Mouse (Mus musculus) limb, embryonic 12.5 days (tissue): ENCODE measurements at regions not wholly inside any gene's neighbourhood (a gene's known extent, or its start where the extent isn't known, plus 50 kb on each side); places are given as distances from the start of the nearest gene placed in this dataset.

ENCODE experiments used
- ATAC-seq: fragments of 200-750 bp; cut with Nextera tagmentation; 2 replicates; pipeline ENCODE4 v1.8.0; 2017; ENCODE audit warnings: low read depth, moderate TSS enrichment; ENCODE audit not compliant: insufficient number of reproducible peaks, insufficient read depth, low FRiP score, low TSS enrichment
- H3K27ac ChIP-seq: fragments of 300-500 bp; sonication (generic); 2 replicates; pipeline ENCODE4 v1.5.1; 2016; ENCODE audit warnings: mild to moderate bottlenecking, moderate library complexity
- H3K27me3 ChIP-seq: fragments of 300-500 bp; sonication (generic); 2 replicates; pipeline ENCODE4 v1.6.1; 2016; ENCODE audit warnings: mild to moderate bottlenecking, moderate library complexity
- H3K36me3 ChIP-seq: fragments of 300-500 bp; sonication (generic); 2 replicates; pipeline ENCODE4 v1.6.1; 2016; ENCODE audit warnings: mild to moderate bottlenecking, moderate library complexity
- H3K4me1 ChIP-seq: fragments of 300-500 bp; sonication (generic); replicated peaks from 2 replicates; pipeline ENCODE4 v1.6.1; 2016
- H3K4me2 ChIP-seq: fragments of 300-500 bp; sonication (generic); 2 replicates; pipeline ENCODE4 v1.6.1; 2016; ENCODE audit warnings: mild to moderate bottlenecking, moderate library complexity
- H3K4me3 ChIP-seq: fragments of 300-500 bp; sonication (generic); replicated peaks from 2 replicates; pipeline ENCODE4 v1.5.1; 2016; ENCODE audit warnings: mild to moderate bottlenecking
- H3K9ac ChIP-seq: fragments of 300-500 bp; sonication (generic); replicated peaks from 2 replicates; pipeline ENCODE4 v1.6.1; 2016; ENCODE audit warnings: mild to moderate bottlenecking, moderate library complexity
- H3K9me3 ChIP-seq: fragments of 300-500 bp; sonication (generic); 2 replicates; pipeline ENCODE4 v1.6.1; 2016; ENCODE audit warnings: mild to moderate bottlenecking, moderate library complexity
- WGBS: fragments of 180-500 bp; shearing (Covaris S2); methylation state at CpG from one replicate; pipeline ENCODE4 v1.1.7; 2016; 5-methylcytosine and 5-hydroxymethylcytosine counted together

DNA sequence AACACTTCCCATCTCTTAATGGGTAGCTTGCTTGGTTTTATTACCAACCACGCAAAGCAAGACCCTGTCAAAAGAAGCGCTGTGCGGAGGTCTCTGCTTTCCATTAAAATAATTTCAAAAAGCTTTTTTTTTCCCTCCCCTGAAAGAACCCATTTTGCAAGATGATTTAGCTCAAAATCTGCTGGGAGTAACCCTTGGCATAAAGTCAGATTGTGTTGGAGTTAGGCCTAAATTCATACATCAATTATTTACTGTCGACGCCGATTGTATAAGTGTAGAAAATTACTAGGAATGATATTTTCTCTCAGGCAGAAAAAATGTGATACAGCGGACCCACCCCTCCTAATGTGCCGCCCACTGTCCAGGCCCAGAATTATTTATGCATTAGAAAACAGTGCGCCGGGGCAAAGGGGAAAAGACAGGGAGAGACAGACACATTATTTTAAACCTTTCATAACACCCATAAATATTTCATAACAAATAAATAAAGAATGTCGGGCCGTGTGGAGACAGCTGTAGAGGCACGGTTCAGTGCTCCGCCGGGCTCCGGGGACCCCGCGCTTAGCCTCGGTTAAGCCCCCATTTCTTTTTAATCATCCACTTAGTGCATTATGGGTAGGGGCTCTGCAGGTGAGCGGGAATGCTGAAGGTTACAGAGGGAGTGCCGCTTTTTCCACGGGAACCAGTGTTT, 251.3 kb upstream of the Irx4 start:
- Histone ChIP-seq H3K9me3 (no peaks in the 10 kb centered on the region), H3K36me3 (no peaks in the 10 kb centered on the region), H3K4me3 (no peak overlapping the region), H3K4me2 (peak overlapping the region; percentile 45), H3K27me3 (peaks cover 8% of the 10 kb centered on the region), H3K9ac (no peak overlapping the region), H3K4me1 (peaks cover 13% of the 10 kb centered on the region), H3K27ac (no peak overlapping the region)
- no peak for ATAC-seq
- WGBS = 48% methylated on average over 22 of the region's 22 CpGs

DNA sequence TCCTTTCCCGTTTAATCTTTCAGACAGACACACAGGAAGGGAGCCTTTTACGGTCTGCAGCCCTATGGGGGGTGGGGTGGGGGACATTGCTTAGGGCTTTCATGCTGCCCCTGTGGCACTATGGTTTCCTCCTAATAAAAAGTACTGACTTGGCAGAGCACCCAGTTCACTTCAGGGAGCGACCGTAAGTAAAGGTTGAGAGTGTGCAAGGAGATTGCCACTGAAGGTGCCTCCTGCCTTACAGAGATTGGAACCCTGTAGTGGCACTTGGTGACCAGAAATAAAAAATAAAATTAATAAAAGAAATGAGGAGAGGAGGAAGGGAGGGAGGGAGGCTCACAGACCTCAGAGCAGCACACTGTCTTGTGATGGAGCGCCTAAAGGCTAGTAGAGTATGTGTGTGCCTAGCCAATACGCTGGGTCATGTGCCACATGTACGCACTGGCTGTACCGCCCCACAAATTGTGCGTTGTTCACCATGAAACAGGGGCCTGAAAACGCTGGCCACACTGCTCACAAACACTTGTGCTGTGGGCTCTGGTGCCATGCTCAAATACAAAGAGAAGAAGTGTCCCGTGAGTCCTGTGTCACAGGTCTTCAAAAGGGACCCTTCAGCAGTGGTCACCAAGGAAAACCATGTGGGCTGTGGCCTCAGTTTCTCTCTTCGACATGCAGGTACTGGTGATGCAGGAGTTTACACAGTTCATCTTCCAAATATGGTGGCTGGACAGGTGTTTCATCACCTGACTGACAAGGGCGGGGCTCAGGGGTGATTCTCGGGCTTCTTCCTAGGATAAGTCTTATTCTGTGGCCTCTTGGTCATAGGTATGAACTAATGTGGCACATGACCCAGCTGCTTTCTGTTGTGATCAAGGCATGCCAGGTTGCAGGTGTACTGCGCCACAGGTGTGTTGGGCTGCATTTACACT, 250.5 kb upstream of the Irx4 start:
- WGBS = 76% methylated on average over 15 of the region's 15 CpGs

DNA sequence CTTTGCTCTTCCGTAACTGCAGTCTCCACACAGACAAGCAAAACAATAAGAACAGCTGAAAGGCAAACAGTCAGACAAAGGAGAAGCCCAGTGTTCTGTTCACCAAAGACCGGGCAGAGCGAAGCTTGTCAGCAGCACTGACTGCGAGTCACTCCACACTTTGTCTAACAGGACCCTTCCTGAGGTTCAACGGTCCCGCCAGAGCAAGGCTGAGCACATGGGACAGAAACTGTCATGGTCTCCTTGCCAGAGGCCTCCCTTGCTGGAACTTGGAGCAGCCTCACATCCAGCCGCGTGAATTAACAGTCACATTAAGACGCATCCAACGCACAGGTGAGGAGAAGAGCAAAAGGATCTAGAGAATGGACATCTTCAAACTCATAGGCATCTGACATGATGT, 241.1 kb upstream of the Irx4 start:
- 92% methylated on average over 10 of the region's 10 CpGs for WGBS
- no peaks in the 10 kb centered on the region; the same call in 1 of the 2 replicates for H3K27me3 ChIP-seq
- no peaks in the 10 kb centered on the region for H3K9me3 ChIP-seq
- H3K4me2 ChIP-seq = no peak overlapping the region
- no peak for ATAC-seq
- H3K4me3 ChIP-seq = no peak overlapping the region
- H3K27ac ChIP-seq = no peak overlapping the region
- no peaks in the 10 kb centered on the region for H3K4me1 ChIP-seq
- no peak overlapping the region for H3K9ac ChIP-seq
- no peaks in the 10 kb centered on the region for H3K36me3 ChIP-seq

More for the DNA sequence above, 250.5 kb upstream of the Irx4 start:
- Histone ChIP-seq H3K4me1 (peaks cover 13% of the 10 kb centered on the region), H3K27ac (no peak overlapping the region), H3K9me3 (no peaks in the 10 kb centered on the region), H3K36me3 (no peaks in the 10 kb centered on the region), H3K4me2 (peak overlapping the region; percentile 45), H3K27me3 (peaks cover 8% of the 10 kb centered on the region), H3K4me3 (no peak overlapping the region), H3K9ac (no peak overlapping the region)
- no peak for ATAC-seq

DNA sequence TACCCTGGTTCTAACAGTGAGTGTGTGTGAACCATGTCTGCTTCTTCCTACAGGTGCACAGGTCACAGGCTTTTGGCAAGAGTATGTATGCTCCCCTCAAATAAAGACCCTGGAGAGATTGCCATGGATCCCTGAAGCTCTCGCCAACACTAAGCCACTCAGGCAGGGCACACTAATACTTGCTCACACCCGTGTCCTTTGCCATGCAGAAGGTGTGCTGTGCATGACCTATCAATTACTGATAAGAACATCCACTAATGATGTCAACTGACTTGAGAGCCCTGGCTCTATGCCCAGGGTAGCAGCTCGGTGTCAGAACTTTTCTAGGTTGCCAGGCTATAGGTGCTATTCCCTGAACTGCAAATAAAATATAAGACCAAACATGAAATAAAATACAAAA, 229.1 kb upstream of the Irx4 start:
- H3K27ac ChIP-seq = no peak overlapping the region
- no peak overlapping the region for H3K4me3 ChIP-seq
- H3K27me3 ChIP-seq = peaks cover 22% of the 10 kb centered on the region
- 78% methylated on average over 3 of the region's 3 CpGs for WGBS
- H3K4me1 ChIP-seq = no peaks in the 10 kb centered on the region
- no peak for ATAC-seq
- H3K9ac ChIP-seq = no peak overlapping the region
- H3K9me3 ChIP-seq = no peaks in the 10 kb centered on the region
- H3K4me2 ChIP-seq = no peak overlapping the region
- H3K36me3 ChIP-seq = no peaks in the 10 kb centered on the region

DNA sequence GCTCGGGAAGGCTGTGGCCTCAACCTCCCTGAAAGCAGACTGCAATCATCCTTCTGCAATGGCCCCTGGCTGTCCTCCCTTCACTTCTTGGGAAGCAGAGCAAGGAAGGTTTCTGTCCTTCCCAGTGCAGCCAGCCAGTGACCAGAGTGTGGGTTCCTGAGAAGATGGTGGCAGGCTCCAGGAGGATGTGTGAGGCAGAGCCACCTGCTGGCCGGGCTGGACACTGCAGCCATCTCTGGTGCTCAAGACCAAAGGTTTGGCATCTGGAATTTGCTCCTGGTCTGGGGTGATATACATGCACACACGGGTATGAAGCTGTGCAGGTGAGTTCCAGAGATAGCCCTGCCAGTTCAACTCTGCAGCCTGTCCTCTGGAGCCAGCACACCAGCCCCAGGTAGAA, 227.2 kb upstream of the Irx4 start:
- H3K27me3 ChIP-seq = peaks cover 22% of the 10 kb centered on the region
- H3K4me1 ChIP-seq = no peaks in the 10 kb centered on the region
- H3K9me3 ChIP-seq = no peaks in the 10 kb centered on the region
- H3K9ac ChIP-seq = no peak overlapping the region
- H3K4me3 ChIP-seq = no peak overlapping the region
- no peak overlapping the region for H3K4me2 ChIP-seq
- 22% methylated on average over 3 of the region's 3 CpGs for WGBS
- ATAC-seq = no peak
- H3K36me3 ChIP-seq = no peaks in the 10 kb centered on the region
- no peak overlapping the region for H3K27ac ChIP-seq

DNA sequence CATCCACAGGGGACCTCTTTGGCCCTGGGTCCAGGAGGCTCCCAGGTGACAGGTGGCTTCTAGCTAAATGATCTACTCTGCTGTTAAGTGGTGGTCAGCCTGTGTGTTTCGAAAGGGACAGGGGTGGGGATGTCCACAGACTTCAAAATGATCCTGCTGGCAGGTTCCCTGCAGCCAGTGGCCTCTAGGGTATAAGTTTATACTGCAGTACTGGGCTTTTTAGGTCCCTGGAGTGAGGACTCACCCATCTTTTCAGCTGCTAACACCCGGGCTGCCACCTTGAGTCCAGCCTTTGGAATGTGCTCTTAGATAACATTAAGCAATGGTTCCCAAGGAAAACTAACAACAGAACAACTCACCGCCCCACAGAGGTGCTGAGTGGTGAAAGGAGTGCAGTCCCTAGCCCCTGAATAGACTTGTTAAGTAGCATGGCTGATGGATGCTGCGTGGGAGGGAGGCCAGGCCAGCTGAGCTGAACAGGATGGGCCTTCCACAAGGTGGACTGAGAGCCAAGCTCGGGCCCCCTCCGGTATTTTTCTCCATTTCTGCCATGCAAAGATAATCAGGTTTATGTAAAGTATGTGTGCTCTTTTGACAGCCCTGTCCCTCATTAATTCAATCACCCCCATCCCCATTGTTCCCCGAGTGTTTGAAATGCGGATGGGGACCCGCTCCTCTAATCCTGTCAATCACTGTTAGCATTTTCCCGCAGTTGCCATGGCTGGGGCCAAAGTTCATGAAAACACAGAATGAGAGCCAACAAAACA, 226.0 kb upstream of the Irx4 start:
- ATAC-seq = no peak
- no peaks in the 10 kb centered on the region for H3K9me3 ChIP-seq
- no peak overlapping the region for H3K4me2 ChIP-seq
- H3K4me1 ChIP-seq = no peaks in the 10 kb centered on the region
- no peak overlapping the region for H3K9ac ChIP-seq
- H3K27ac ChIP-seq = no peak overlapping the region
- H3K4me3 ChIP-seq = no peak overlapping the region
- no peaks in the 10 kb centered on the region for H3K36me3 ChIP-seq
- 42% methylated on average over 10 of the region's 10 CpGs for WGBS
- peaks cover 27% of the 10 kb centered on the region for H3K27me3 ChIP-seq

DNA sequence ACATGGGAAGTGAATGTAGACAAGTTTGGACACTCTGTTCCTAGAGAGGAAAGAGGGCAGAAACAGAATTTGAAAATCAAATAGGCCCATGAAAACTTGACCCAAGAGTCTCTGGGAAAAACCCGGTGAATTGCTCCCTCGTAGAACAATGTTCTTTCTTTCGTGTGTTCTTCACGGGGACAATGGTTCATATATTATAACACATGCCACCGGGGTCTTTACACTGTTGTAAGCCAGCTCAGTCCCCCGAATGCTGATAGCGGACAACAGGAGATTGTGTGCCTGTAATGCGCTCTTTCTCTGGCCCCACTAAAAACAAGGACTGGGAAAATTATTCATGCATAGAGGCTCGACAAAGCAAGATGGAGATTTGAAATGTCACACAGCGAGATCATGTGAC, 225.4 kb upstream of the Irx4 start:
- 86% methylated on average over 10 of the region's 10 CpGs for WGBS
- Histone ChIP-seq H3K4me1 (no peaks in the 10 kb centered on the region), H3K9ac (no peak overlapping the region), H3K4me3 (no peak overlapping the region), H3K27me3 (peaks cover 31% of the 10 kb centered on the region), H3K27ac (no peak overlapping the region), H3K4me2 (no peak overlapping the region), H3K36me3 (no peaks in the 10 kb centered on the region), H3K9me3 (no peaks in the 10 kb centered on the region)
- ATAC-seq = no peak

DNA sequence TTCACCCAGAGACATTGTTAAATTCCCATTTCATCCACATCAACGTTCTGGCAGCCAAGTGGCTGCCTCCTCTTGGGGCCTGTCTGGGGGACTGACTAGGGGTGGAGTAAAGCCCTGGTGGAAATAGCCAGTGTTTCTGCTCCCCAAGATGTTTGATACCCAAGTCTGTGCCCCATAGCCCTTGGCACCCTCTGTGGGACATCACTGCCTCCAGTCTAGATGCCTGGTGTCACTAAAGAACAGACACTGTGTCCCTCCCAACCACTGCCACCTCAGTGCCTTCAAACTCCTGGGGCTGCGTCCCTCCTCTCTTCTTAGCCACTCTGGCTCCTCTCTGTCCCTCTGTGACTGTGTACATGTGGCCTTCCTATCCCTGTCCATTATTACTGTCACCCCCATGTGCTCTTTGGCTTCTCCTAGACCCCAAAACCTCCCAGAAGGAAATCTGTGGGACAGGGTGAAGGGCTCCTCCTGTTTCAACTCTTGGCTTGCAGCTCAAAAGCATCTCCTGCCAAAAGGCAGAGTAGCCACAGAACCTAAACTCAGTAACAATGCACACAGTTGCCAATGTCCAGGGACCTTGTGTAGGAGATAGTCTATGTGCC, 224.8 kb upstream of the Irx4 start:
- no peaks in the 10 kb centered on the region for H3K36me3 ChIP-seq
- H3K27ac ChIP-seq = no peak overlapping the region
- no peak overlapping the region for H3K9ac ChIP-seq
- no peaks in the 10 kb centered on the region for H3K4me1 ChIP-seq
- peaks cover 33% of the 10 kb centered on the region for H3K27me3 ChIP-seq
- no peak overlapping the region for H3K4me3 ChIP-seq
- H3K4me2 ChIP-seq = no peak overlapping the region
- WGBS = 68% methylated on average over 2 of the region's 2 CpGs
- no peak for ATAC-seq
- H3K9me3 ChIP-seq = no peaks in the 10 kb centered on the region

DNA sequence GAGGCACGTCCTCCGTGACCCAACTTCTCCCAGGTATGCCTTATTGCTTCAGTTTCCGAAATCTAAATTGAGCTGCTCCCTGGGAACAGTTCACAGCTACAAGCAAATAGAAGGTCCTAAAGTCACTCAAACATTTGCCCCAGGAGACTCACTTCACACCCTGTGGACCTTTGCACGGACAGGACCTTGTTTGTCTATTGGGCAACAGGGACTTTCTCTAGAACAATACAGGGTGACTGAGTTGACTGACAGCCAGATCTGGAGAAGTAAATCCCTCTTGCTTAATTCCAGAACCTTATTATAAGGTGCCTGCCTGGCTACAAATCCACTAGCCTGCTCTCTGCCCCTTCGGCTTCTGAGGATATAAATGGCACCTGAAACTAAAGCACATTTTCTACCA, 220.5 kb upstream of the Irx4 start:
- 88% methylated on average over 5 of the region's 5 CpGs for WGBS
- H3K4me2 ChIP-seq = no peak overlapping the region
- peaks cover 24% of the 10 kb centered on the region for H3K27me3 ChIP-seq
- no peak overlapping the region for H3K9ac ChIP-seq
- no peak for ATAC-seq
- H3K4me1 ChIP-seq = peaks cover 7% of the 10 kb centered on the region; the same call in 1 of the 2 replicates
- no peaks in the 10 kb centered on the region for H3K36me3 ChIP-seq
- no peaks in the 10 kb centered on the region for H3K9me3 ChIP-seq
- H3K4me3 ChIP-seq = no peak overlapping the region
- H3K27ac ChIP-seq = no peak overlapping the region

DNA sequence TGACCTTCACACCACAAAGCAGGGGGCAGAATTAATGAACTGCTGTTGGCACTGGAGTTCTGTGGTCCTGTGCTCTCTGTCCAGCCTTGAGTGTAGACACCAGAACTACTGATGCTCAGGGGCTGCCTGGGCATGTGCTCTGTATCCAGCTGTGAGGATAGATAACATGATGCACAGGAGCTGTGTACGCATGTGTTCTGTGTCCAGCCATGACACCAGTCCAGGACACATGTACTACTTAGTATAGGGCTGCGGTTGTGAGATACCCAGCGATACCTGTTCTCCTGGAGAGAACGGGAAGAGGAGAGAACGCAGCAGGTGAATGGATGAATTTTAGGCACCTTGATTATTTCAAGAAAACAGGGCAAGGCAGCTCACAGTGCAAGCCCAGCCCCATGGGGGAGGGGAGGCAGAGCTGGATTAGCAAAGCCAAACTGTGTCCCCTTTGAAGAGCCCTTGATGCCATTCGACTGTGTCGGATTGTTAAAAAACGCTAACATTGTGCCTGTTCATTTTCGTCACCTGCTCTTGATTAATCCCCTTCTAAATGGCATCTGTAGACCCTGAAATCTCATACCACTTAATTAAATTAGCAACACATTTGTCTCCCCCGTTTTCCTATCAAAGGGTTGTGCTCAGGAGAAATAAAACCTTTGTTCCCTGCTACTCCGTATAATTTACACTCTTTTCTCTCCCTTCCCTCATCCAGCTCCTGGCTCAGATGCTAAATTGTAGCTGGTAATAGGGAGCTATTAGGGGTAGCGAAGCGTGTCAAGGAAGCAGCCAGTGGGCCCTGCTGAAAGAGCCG, 218.8 kb upstream of the Irx4 start:
- no peak overlapping the region for H3K4me3 ChIP-seq
- H3K9ac ChIP-seq = no peak overlapping the region
- ATAC-seq = no peak
- peaks cover 7% of the 10 kb centered on the region; the same call in 1 of the 2 replicates for H3K4me1 ChIP-seq
- 31% methylated on average over 14 of the region's 14 CpGs for WGBS
- no peak overlapping the region for H3K27ac ChIP-seq
- H3K36me3 ChIP-seq = no peaks in the 10 kb centered on the region
- H3K9me3 ChIP-seq = no peaks in the 10 kb centered on the region
- H3K27me3 ChIP-seq = peaks cover 16% of the 10 kb centered on the region; the same call in 1 of the 2 replicates
- no peak overlapping the region for H3K4me2 ChIP-seq
